Mouse (Mus musculus) retina, adult 2 months (tissue): ENCODE measurements around the gene Traf3.

Experiments
- DNase-seq: peaks from one replicate; pipeline ENCODE4 v3.0.0-alpha.2; 2012; ENCODE audit warnings: low read depth, low spot score

Gene Traf3

GRCm38 (mm10) chr12:111249095-111249494 is 82.9 kb downstream of the Traf3 start:
- DNase-seq = no peak

- DNase-seq = no peak
Observed at GRCm38 (mm10) chr12:111250116-111250515, 83.9 kb downstream of the Traf3 start.

- no peak for DNase-seq
Observed at GRCm38 (mm10) chr12:111251227-111251626, 85.1 kb downstream of the Traf3 start.

GRCm38 (mm10) chr12:111263650-111264049 is 97.5 kb downstream of the Traf3 start:
- no peak for DNase-seq

- DNase-seq = no peak
Observed at GRCm38 (mm10) chr12:111265212-111265611, 99.0 kb downstream of the Traf3 start.

GRCm38 (mm10) chr12:111266592-111266991 is 100.4 kb downstream of the Traf3 start:
- DNase-seq = no peak

GRCm38 (mm10) chr12:111267673-111268325 is 101.6 kb downstream of the Traf3 start:
- DNase-seq = no peak

- no peak for DNase-seq
Observed at GRCm38 (mm10) chr12:111270629-111271277, 104.6 kb downstream of the Traf3 start, which contains the start of gene Amn. Gene Amn (plus strand): TSS chr12:111271095.

- no peak for DNase-seq
Observed at GRCm38 (mm10) chr12:111271406-111271805, 105.2 kb downstream of the Traf3 start.

GRCm38 (mm10) chr12:111271966-111272365 is 105.8 kb downstream of the Traf3 start:
- DNase-seq = no peak

GRCm38 (mm10) chr12:111272420-111272819 is 106.2 kb downstream of the Traf3 start:
- peak; percentile 49 for DNase-seq

- DNase-seq = no peak
Observed at GRCm38 (mm10) chr12:111274006-111274405, 107.8 kb downstream of the Traf3 start.

GRCm38 (mm10) chr12:111274447-111275149 is 108.4 kb downstream of the Traf3 start:
- DNase-seq = no peak

GRCm38 (mm10) chr12:111275150-111275841 is 109.1 kb downstream of the Traf3 start:
- DNase-seq = no peak

- DNase-seq = no peak
Observed at GRCm38 (mm10) chr12:111276371-111276770, 110.2 kb downstream of the Traf3 start.

GRCm38 (mm10) chr12:111283573-111283972 is 117.4 kb downstream of the Traf3 start:
- no peak for DNase-seq

- DNase-seq = no peak
Observed at GRCm38 (mm10) chr12:111284532-111284931, 118.4 kb downstream of the Traf3 start.

GRCm38 (mm10) chr12:111293025-111293424 is 126.9 kb downstream of the Traf3 start:
- no peak for DNase-seq

GRCm38 (mm10) chr12:111301322-111302017 is 135.3 kb downstream of the Traf3 start:
- DNase-seq = no peak

GRCm38 (mm10) chr12:111302018-111302345 is 135.8 kb downstream of the Traf3 start:
- DNase-seq = no peak

GRCm38 (mm10) chr12:111303702-111304337 is 137.7 kb downstream of the Traf3 start:
- no peak for DNase-seq
